Mouse (Mus musculus): ENCODE results near the gene 5730507C01Rik. TPM values are rescaled to one million over a fixed set of nuclear protein-coding genes. Genes with fewer than 3 reads are reported as not detected.
"Not testable (repeated sequence)": the region's sequence is repeated elsewhere in the genome, so short reads cannot be mapped to it uniquely, and the experiment has no call there.

5730507C01Rik gene
- 0.33 and 0.54 TPM in 2 replicates for polyA plus RNA-seq (2015; fragmentation: Nextera tagmentation; extraction: Ambion mirVana)

- H3K4me1 ChIP-seq (ENCODE audit: insufficient read depth, low read depth, low read length): no peaks in the 10 kb centered on the region
- WGBS: 9% methylated on average over 17 of the region's 36 CpGs
- no peak within 1 kb of the TSS for H3K9ac ChIP-seq (replicated peaks; ENCODE audit: low read depth)
- H3K4me3 ChIP-seq (ENCODE audit: low read depth, low read length): peak within 1 kb of the TSS; percentile 31
- no peak for TF ChIP-seq EP300 (IDR thresholded peaks at IDR 0.05)
- TF ChIP-seq CTCF (IDR thresholded peaks at IDR 0.05): 0 out of 2 replicates have a peak, but pooled peaks have one; percentile 16
- no peaks in the 10 kb centered on the region for H3K9me3 ChIP-seq (ENCODE audit: low read length)
- no peaks in the 10 kb centered on the region for H3K27me3 ChIP-seq (replicated peaks; ENCODE audit: insufficient read depth, low read length)
- H3K36me3 ChIP-seq (ENCODE audit: insufficient read depth, low read length): no peaks in the 10 kb centered on the region
- DNase-seq (ENCODE audit: low spot score): peak; percentile 9
- H3K4me2 ChIP-seq (replicated peaks; ENCODE audit: low read depth, low read length): peak within 1 kb of the TSS; percentile 46
- peak; percentile 53; the same call in 1 of the 2 replicates for ATAC-seq
- H3K27ac ChIP-seq (ENCODE audit: low read length): no peak within 1 kb of the TSS
Observed at GRCm38 (mm10) chr12:18514171-18514570, at the start of gene 5730507C01Rik. 5730507C01Rik (plus strand) TSS chr12:18514510.

- H3K27me3 ChIP-seq (replicated peaks; ENCODE audit: insufficient read depth, low read length); H3K36me3 ChIP-seq (ENCODE audit: insufficient read depth, low read length); H3K27ac ChIP-seq (ENCODE audit: low read length); DNase-seq (ENCODE audit: low spot score); H3K9ac ChIP-seq (replicated peaks; ENCODE audit: low read depth); H3K9me3 ChIP-seq (ENCODE audit: low read length); ATAC-seq; H3K4me1 ChIP-seq (ENCODE audit: insufficient read depth, low read depth, low read length): not testable (repeated sequence)
- 8% methylated on average over 47 of the region's 52 CpGs for WGBS
- Histone ChIP-seq H3K4me2 (replicated peaks; ENCODE audit: low read depth, low read length) (peak overlapping the region; percentile 46), H3K4me3 (ENCODE audit: low read depth, low read length) (peak overlapping the region; percentile 31)
Observed at GRCm38 (mm10) chr12:18514616-18515015, 306 bp downstream of the 5730507C01Rik start.

- DNase-seq (ENCODE audit: low spot score); H3K27me3 ChIP-seq (replicated peaks; ENCODE audit: insufficient read depth, low read length); H3K9me3 ChIP-seq (ENCODE audit: low read length); H3K27ac ChIP-seq (ENCODE audit: low read length); H3K4me1 ChIP-seq (ENCODE audit: insufficient read depth, low read depth, low read length); H3K9ac ChIP-seq (replicated peaks; ENCODE audit: low read depth); H3K4me3 ChIP-seq (ENCODE audit: low read depth, low read length); ATAC-seq; H3K36me3 ChIP-seq (ENCODE audit: insufficient read depth, low read length): not testable (repeated sequence)
- WGBS: 15% methylated on average over 12 of the region's 17 CpGs
- peak overlapping the region; percentile 46; the same call in 1 of the 2 replicates for H3K4me2 ChIP-seq (replicated peaks; ENCODE audit: low read depth, low read length)
Observed at GRCm38 (mm10) chr12:18515077-18515476, 767 bp downstream of the 5730507C01Rik start.

Measured in lung, postnatal 0 days (tissue).